Mouse (Mus musculus): ENCODE results near the gene Mb.

DNA sequence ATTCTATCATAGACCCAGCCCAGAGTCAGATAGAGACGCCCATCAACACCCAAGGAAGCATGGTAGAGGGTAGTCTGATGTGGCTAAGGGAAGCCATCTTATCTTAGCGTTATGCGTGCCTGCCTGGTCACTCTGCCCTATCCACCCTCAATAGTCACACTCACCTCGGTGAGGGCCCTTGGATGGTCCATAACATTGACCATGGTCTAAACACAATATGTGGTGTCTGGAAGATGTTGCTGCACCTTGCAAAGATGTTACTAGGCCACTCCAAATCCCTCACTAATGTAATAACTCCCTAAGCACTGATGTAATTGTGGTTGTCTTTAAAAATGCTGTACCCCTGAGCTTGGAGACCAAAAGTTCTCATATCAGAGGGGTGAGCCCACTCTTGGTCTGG lies 77.8 kb downstream of the Mb start:
- no peak for TF ChIP-seq EP300 (IDR thresholded peaks at IDR 0.05)
- no peak for TF ChIP-seq CTCF (IDR thresholded peaks at IDR 0.05)

All from lung, postnatal 0 days (tissue).